Mouse (Mus musculus): ENCODE data around the gene Lrrc14b.

Gene Lrrc14b

GRCm38 (mm10) chr13:74363859-74364235 is at the start of gene Lrrc14b:
Gene Lrrc14b (minus strand): TSS chr13:74364005.
- no peak for DNase-seq (ENCODE audit: low spot score in 2 of 2)

- no peak for DNase-seq (ENCODE audit: low spot score in 2 of 2)
Measured at GRCm38 (mm10) chr13:74399298-74399839, 35.6 kb upstream of the Lrrc14b start, which contains the start of gene Ftl1-ps1. Gene Ftl1-ps1 (plus strand): TSS chr13:74399694.

GRCm38 (mm10) chr13:74391156-74391555 is 27.4 kb upstream of the Lrrc14b start:
- no peak for DNase-seq (ENCODE audit: low spot score in 2 of 2)

- peak in 1 of 2 experiments; percentile 43 for DNase-seq (ENCODE audit: low spot score in 2 of 2)
Measured at GRCm38 (mm10) chr13:74390371-74390990, 26.7 kb upstream of the Lrrc14b start, which contains the start of gene Zfp72. Gene Zfp72 (minus strand): TSS chr13:74390836.

- DNase-seq (ENCODE audit: low spot score in 2 of 2) = no peak
Measured at GRCm38 (mm10) chr13:74389730-74390129, 25.9 kb upstream of the Lrrc14b start.

- no peak for DNase-seq (ENCODE audit: low spot score in 2 of 2)
Measured at GRCm38 (mm10) chr13:74382289-74382688, 18.5 kb upstream of the Lrrc14b start.

GRCm38 (mm10) chr13:74381533-74382276 is 17.9 kb upstream of the Lrrc14b start:
- no peak for DNase-seq (ENCODE audit: low spot score in 2 of 2)

GRCm38 (mm10) chr13:74363176-74363858 is 488 bp downstream of the Lrrc14b start:
- DNase-seq (ENCODE audit: low spot score in 2 of 2) = no peak

- no peak for DNase-seq (ENCODE audit: low spot score in 2 of 2)
Measured at GRCm38 (mm10) chr13:74362218-74362617, 1.6 kb downstream of the Lrrc14b start.

GRCm38 (mm10) chr13:74356491-74356890 is 7.3 kb downstream of the Lrrc14b start:
- DNase-seq (ENCODE audit: low spot score in 2 of 2) = no peak

- no peak for DNase-seq (ENCODE audit: low spot score in 2 of 2)
Measured at GRCm38 (mm10) chr13:74350435-74350906, 13.3 kb downstream of the Lrrc14b start.

GRCm38 (mm10) chr13:74349566-74350434 is 14.0 kb downstream of the Lrrc14b start, which contains the start of the genes Sdha and Ccdc127:
Gene Sdha (minus strand): TSS chr13:74350280.
Gene Ccdc127 (plus strand): TSS chr13:74350309.
- DNase-seq (ENCODE audit: low spot score in 2 of 2) = peak; percentile 93 to 95

- DNase-seq (ENCODE audit: low spot score in 2 of 2) = peak in 1 of 2 experiments; percentile 24
Measured at GRCm38 (mm10) chr13:74341036-74341435, 22.8 kb downstream of the Lrrc14b start.

GRCm38 (mm10) chr13:74329321-74329720 is 34.5 kb downstream of the Lrrc14b start:
- no peak for DNase-seq (ENCODE audit: low spot score in 2 of 2)

GRCm38 (mm10) chr13:74317170-74317849 is 46.5 kb downstream of the Lrrc14b start, which contains the start of gene Pdcd6:
Gene Pdcd6 (minus strand): TSS chr13:74317580.
- peak; percentile 76 to 77 for DNase-seq (ENCODE audit: low spot score in 2 of 2)

- DNase-seq (ENCODE audit: low spot score in 2 of 2) = no peak
Measured at GRCm38 (mm10) chr13:74316789-74317169, 47.0 kb downstream of the Lrrc14b start.

- DNase-seq (ENCODE audit: low spot score in 2 of 2) = no peak
Measured at GRCm38 (mm10) chr13:74316386-74316785, 47.4 kb downstream of the Lrrc14b start.

- no peak for DNase-seq (ENCODE audit: low spot score in 2 of 2)
Measured at GRCm38 (mm10) chr13:74314616-74315015, 49.2 kb downstream of the Lrrc14b start.
